Mouse (Mus musculus): Measurements from ENCODE around the gene Eif3i. TPM values are rescaled to one million over a fixed set of nuclear protein-coding genes. Genes with fewer than 3 reads are reported as not detected.

The Eif3i gene
- polyA plus RNA-seq, 1 experiment from 2014 or later = 205 TPM

GRCm38 (mm10) chr4:129584884-129585608, 15.4 kb downstream of the Eif3i start:
- Histone ChIP-seq H3K9me3 (replicated peaks) (no peaks in the 10 kb centered on the region), H3K27ac (replicated peaks) (no peak overlapping the region), H3K9ac (replicated peaks) (peak overlapping the region; percentile 8; the same call in 1 of the 2 replicates), H3K4me2 (peak overlapping the region; percentile 54), H3K4me3 (replicated peaks) (peak overlapping the region; percentile 29), H3K27me3 (replicated peaks) (no peaks in the 10 kb centered on the region; the same call in 1 of the 2 replicates), H3K36me3 (0 out of 2 replicates have a peak, but pooled peaks cover 2% of the 10 kb centered on the region), H3K4me1 (0 out of 2 replicates have a peak, but pooled peaks cover 7% of the 10 kb centered on the region)
- 2% methylated on average over 36 of the region's 36 CpGs for WGBS
- peak; percentile 31; the same call in 1 of the 2 replicates for ATAC-seq (ENCODE audit: low FRiP score)

DNA sequence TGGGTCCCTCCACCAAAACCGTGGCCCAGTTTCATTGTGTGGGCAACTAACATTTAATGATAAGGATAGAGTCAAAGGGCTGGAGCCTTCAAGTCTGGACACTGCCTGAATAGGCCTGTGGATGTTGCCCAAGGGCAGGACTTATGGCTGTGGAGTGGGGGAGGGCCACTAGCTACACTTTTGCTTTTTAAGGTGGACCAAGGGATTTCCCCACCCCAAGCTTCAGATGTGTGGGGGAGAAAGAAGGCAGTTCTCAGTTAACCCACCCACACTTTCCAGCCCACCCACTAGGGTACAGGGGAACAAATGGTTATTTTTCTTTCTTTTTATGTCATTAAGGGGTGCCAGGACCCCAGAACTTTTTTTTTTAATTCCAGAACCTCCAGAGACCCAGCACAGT, 16.1 kb downstream of the Eif3i start:
- H3K4me3 ChIP-seq (replicated peaks) = no peak overlapping the region

DNA sequence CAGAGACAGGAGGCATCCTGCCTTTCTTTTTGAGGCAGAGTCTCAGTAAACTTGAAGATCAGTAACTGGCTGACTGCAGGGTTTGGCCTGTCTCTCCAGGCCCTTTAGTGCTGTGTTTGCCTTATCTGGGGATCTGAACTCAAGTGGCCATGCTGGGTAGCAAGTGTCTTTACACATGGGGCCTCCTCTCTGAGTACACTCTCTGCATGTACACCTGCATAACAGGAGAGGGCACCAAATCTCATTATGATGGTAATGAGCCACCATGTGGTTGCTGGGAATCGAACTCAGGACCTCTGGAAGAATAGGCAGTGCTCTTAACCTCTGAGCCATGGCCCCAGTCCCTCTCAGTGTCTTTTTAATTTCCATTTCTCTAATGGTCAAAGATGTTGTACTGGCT, 18.2 kb downstream of the Eif3i start:
- H3K9me3 ChIP-seq (replicated peaks) = no peaks in the 10 kb centered on the region
- peaks cover 9% of the 10 kb centered on the region; the same call in 1 of the 2 replicates for H3K4me1 ChIP-seq
- H3K27ac ChIP-seq (replicated peaks) = no peak overlapping the region
- no peaks in the 10 kb centered on the region for H3K36me3 ChIP-seq
- no peak for ATAC-seq (ENCODE audit: low FRiP score)
- H3K9ac ChIP-seq (replicated peaks) = no peak overlapping the region
- H3K27me3 ChIP-seq (replicated peaks) = no peaks in the 10 kb centered on the region; the same call in 1 of the 2 replicates
- H3K4me2 ChIP-seq = no peak overlapping the region
- 82% methylated on average over 1 of the region's 1 CpGs for WGBS
- H3K4me3 ChIP-seq (replicated peaks) = no peak overlapping the region

More for the DNA sequence above, 16.1 kb downstream of the Eif3i start:
- Histone ChIP-seq H3K27me3 (replicated peaks) (no peaks in the 10 kb centered on the region; the same call in 1 of the 2 replicates), H3K4me1 (0 out of 2 replicates have a peak, but pooled peaks cover 7% of the 10 kb centered on the region), H3K36me3 (0 out of 2 replicates have a peak, but pooled peaks cover 2% of the 10 kb centered on the region), H3K27ac (replicated peaks) (no peak overlapping the region), H3K9ac (replicated peaks) (no peak overlapping the region), H3K9me3 (replicated peaks) (no peaks in the 10 kb centered on the region), H3K4me2 (peak overlapping the region; percentile 54)
- WGBS = 87% methylated on average over 1 of the region's 1 CpGs
- no peak for ATAC-seq (ENCODE audit: low FRiP score)

DNA sequence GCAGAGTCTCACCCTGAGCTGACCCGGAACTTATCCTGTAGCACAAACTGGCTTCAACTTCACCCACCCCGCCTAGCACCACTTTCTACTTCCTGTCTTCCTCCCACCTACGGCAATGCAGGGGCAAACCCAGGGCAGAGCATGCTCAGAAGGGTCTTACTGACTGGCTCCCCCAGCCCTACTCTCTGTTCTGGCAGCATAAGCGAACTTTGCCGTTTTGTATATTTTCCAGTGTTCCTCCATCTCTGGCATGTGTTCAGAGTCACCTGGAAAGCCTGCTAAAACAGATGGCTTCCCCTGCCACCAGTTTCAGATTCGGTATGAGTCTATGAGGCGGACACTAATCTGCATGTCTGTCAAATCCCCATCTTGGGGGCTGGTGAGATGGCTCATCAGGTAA, 20.1 kb downstream of the Eif3i start:
- 72% methylated on average over 7 of the region's 7 CpGs for WGBS
- Histone ChIP-seq H3K4me2 (no peak overlapping the region), H3K4me3 (replicated peaks) (no peak overlapping the region), H3K9me3 (replicated peaks) (no peaks in the 10 kb centered on the region), H3K9ac (replicated peaks) (no peak overlapping the region), H3K36me3 (no peaks in the 10 kb centered on the region), H3K27ac (replicated peaks) (no peak overlapping the region), H3K4me1 (peaks cover 14% of the 10 kb centered on the region), H3K27me3 (replicated peaks) (no peaks in the 10 kb centered on the region; the same call in 1 of the 2 replicates)
- ATAC-seq (ENCODE audit: low FRiP score) = no peak

DNA sequence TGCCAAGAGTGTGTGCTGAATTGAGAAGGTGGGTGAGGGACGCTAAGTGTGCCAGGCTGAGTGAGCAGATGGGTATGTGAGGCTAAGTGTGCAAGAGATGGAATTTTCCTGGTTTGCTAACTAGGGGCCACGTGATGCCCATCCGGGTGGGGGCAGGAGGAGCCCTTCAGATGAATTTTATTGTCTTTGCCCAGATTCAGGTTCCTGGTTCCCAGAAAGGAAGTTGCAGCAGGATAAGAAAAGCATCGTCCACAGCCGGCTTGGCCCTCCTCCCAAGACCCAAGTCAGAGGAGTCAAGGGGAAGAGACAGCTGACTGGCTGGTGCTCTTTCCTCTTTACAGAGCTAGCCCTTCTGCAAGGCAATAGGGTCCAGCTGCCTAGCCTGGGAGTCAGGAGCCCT, 22.0 kb downstream of the Eif3i start, which contains the start of gene Fam167b:
Gene Fam167b, minus strand, starts transcription at position 84 of the 400 bp plus-strand sequence.
- Histone ChIP-seq H3K27me3 (replicated peaks) (no peaks in the 10 kb centered on the region), H3K27ac (replicated peaks) (no peak within 1 kb of the TSS), H3K9me3 (replicated peaks) (no peaks in the 10 kb centered on the region), H3K4me3 (replicated peaks) (no peak within 1 kb of the TSS), H3K9ac (replicated peaks) (no peak within 1 kb of the TSS), H3K36me3 (no peaks in the 10 kb centered on the region), H3K4me2 (peak within 1 kb of the TSS; percentile 39), H3K4me1 (peaks cover 8% of the 10 kb centered on the region)
- ATAC-seq (ENCODE audit: low FRiP score) = no peak
- WGBS = 85% methylated on average over 5 of the region's 5 CpGs

DNA sequence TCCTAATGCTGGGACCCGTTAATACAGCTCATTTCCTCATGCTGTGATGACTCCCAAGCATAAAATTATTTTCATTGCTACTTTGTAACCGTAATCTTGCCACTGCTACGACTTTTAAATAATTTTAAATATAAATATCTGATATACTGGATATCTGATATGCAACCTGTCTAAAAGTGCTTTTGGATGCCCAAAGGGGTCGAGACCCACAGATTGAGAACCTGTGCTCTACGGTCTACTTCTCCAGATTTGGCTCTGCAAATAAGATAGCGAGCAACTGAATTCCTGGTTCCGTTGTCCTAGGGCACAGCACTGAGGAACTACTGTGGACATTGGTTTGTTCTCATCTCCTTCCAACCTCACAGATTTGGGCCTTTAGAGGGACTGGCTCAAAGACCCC, 22.8 kb downstream of the Eif3i start:
- ATAC-seq (ENCODE audit: low FRiP score) = no peak
- no peaks in the 10 kb centered on the region for H3K36me3 ChIP-seq
- no peak overlapping the region for H3K9ac ChIP-seq (replicated peaks)
- H3K27me3 ChIP-seq (replicated peaks) = no peaks in the 10 kb centered on the region
- no peak overlapping the region for H3K4me2 ChIP-seq
- H3K4me3 ChIP-seq (replicated peaks) = no peak overlapping the region
- H3K9me3 ChIP-seq (replicated peaks) = no peaks in the 10 kb centered on the region
- H3K4me1 ChIP-seq = peaks cover 8% of the 10 kb centered on the region
- 80% methylated on average over 7 of the region's 7 CpGs for WGBS
- no peak overlapping the region for H3K27ac ChIP-seq (replicated peaks)

- Histone ChIP-seq H3K9ac (replicated peaks) (no peak overlapping the region), H3K36me3 (no peaks in the 10 kb centered on the region), H3K4me2 (peak overlapping the region; percentile 39), H3K4me3 (replicated peaks) (no peak overlapping the region), H3K9me3 (replicated peaks) (no peaks in the 10 kb centered on the region), H3K27me3 (replicated peaks) (no peaks in the 10 kb centered on the region), H3K27ac (replicated peaks) (no peak overlapping the region), H3K4me1 (peaks cover 8% of the 10 kb centered on the region)
- no peak; the same call in 1 of the 2 replicates for ATAC-seq (ENCODE audit: low FRiP score)
- WGBS = 31% methylated on average over 21 of the region's 21 CpGs
Observed at GRCm38 (mm10) chr4:129576863-129577491, 23.5 kb downstream of the Eif3i start.

DNA sequence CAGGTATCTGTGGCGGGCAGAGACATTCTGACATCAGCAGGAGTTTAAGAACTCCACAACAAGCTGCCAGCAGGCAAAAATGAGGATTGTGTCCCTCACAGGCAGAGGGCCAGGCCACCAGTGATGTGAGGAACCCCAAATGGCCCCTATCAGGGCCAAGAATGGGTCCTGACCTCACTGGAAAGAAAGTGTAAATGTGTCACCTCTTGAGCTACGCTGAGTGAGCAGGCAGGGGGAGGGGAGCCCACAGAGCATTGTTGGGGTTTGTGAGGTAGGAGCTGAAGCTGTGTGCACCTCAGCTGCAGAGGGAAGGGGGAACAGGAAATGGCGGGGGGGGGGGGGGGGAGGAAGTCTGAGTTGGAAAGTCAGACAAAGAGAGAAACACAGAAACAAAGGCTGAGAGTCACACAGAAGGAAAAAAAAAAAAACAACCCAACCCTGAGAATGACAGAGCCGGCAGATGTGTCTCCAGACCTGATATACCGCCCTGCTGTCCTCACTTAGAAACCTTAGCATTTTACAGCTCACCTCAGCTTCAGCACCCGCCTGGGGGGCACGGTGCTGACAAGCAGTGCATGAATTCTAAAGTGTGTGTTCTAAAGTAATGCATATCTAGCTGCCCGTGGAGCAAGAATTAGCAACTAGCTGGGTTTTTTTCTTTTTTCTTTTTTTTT, 25.1 kb downstream of the Eif3i start:
- no peaks in the 10 kb centered on the region for H3K36me3 ChIP-seq
- 34% methylated on average over 7 of the region's 8 CpGs for WGBS
- no peaks in the 10 kb centered on the region for H3K27me3 ChIP-seq (replicated peaks)
- H3K4me2 ChIP-seq = no peak overlapping the region
- no peak overlapping the region for H3K27ac ChIP-seq (replicated peaks)
- no peaks in the 10 kb centered on the region for H3K9me3 ChIP-seq (replicated peaks)
- ATAC-seq (ENCODE audit: low FRiP score) = no peak
- H3K9ac ChIP-seq (replicated peaks) = no peak overlapping the region
- no peak overlapping the region for H3K4me3 ChIP-seq (replicated peaks)
- peaks cover 8% of the 10 kb centered on the region for H3K4me1 ChIP-seq

DNA sequence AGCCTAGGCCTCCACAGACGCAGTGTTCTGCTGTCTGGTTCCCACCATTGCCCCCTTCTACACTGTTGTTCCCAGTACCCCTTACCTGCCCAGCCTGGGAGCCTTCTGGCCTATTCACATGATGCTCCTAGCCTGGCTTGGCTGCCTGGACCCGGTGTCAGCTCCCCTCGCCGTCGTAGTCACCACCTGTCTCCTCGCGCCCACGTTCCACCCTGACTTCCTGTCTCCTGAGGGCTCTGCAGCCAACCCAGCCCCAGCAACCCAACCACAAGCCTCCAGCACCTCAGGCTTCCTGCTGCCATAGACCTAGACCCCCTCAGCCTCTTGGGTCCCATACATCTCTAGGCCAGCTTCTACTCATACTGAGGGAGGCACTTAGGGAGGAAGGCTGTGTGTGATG, 27.0 kb downstream of the Eif3i start, which contains the start of gene Lck:
Gene Lck, minus strand, starts transcription at position 212 of the 400 bp plus-strand sequence.
- Histone ChIP-seq H3K27me3 (replicated peaks) (no peaks in the 10 kb centered on the region), H3K9me3 (replicated peaks) (no peaks in the 10 kb centered on the region), H3K4me2 (no peak within 1 kb of the TSS), H3K4me3 (replicated peaks) (no peak within 1 kb of the TSS), H3K4me1 (peaks cover 8% of the 10 kb centered on the region), H3K27ac (replicated peaks) (no peak within 1 kb of the TSS), H3K36me3 (no peaks in the 10 kb centered on the region), H3K9ac (replicated peaks) (no peak within 1 kb of the TSS)
- ATAC-seq (ENCODE audit: low FRiP score) = no peak
- WGBS = 95% methylated on average over 8 of the region's 8 CpGs

DNA sequence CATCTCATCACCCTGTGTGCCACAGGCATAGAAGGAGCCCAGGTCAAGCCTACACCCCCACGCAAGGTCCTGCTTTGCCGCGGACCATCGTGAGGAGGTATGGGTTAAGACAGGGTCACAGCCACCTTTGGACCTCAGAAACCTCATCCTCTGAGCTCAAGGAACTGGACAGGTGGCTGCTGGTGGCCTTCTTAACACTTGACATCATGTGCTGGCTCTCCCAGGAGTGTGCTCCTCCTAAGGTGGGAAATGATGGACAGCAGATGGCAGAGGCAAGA, 27.4 kb downstream of the Eif3i start:
- ATAC-seq (ENCODE audit: low FRiP score) = no peak
- Histone ChIP-seq H3K4me1 (peaks cover 8% of the 10 kb centered on the region), H3K9ac (replicated peaks) (no peak overlapping the region), H3K4me3 (replicated peaks) (no peak overlapping the region), H3K27ac (replicated peaks) (no peak overlapping the region), H3K4me2 (no peak overlapping the region), H3K27me3 (replicated peaks) (no peaks in the 10 kb centered on the region), H3K9me3 (replicated peaks) (no peaks in the 10 kb centered on the region), H3K36me3 (no peaks in the 10 kb centered on the region)
- 95% methylated on average over 4 of the region's 4 CpGs for WGBS

DNA sequence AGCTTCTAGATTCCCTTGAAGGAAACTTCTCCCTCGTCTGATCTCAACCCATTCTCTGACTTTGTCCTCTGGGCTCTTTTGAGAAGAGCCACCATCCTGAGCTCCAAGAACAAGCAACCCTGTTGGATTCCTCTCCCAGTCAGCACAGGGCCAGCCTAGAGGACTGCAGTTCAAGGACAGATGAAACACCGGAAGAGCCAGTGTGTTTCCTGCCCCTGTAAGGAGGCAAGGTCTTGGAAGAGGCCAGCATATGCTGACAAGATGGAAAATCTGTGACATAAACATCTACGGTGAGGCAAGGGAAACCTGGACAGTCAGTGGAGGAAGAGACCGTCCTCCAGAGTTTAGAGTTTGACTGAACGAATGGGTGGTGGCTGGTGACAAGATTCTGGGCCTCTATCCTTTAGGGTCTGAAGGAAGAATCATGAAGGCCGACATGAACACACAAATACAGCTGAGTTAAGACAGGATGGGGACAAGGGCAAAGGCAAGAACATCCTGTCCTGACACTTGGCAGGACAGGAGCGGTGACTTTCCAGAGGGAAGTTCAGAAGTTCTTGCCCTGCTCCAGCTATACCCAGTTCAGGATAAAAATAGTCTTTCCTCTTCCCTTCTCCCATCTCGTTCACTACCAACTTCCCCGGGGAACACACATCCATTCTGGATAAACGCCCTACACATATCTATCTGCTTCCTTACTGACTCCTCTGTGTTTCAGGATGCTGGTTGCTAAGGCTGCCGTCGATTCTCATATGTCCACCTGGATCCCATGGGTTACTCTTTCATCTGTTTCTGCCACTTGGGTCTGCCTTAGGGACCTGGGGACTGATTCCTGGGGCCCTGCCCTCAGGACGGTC, 28.0 kb downstream of the Eif3i start:
- H3K9me3 ChIP-seq (replicated peaks) = no peaks in the 10 kb centered on the region
- no peak for ATAC-seq (ENCODE audit: low FRiP score)
- H3K4me3 ChIP-seq (replicated peaks) = no peak overlapping the region
- no peak overlapping the region for H3K4me2 ChIP-seq
- no peaks in the 10 kb centered on the region for H3K36me3 ChIP-seq
- H3K27ac ChIP-seq (replicated peaks) = no peak overlapping the region
- H3K9ac ChIP-seq (replicated peaks) = no peak overlapping the region
- 87% methylated on average over 13 of the region's 13 CpGs for WGBS
- H3K4me1 ChIP-seq = peaks cover 8% of the 10 kb centered on the region
- H3K27me3 ChIP-seq (replicated peaks) = no peaks in the 10 kb centered on the region
